Mouse (Mus musculus): Measurements from ENCODE around the gene Tubg2.

Tubg2 gene

DNA sequence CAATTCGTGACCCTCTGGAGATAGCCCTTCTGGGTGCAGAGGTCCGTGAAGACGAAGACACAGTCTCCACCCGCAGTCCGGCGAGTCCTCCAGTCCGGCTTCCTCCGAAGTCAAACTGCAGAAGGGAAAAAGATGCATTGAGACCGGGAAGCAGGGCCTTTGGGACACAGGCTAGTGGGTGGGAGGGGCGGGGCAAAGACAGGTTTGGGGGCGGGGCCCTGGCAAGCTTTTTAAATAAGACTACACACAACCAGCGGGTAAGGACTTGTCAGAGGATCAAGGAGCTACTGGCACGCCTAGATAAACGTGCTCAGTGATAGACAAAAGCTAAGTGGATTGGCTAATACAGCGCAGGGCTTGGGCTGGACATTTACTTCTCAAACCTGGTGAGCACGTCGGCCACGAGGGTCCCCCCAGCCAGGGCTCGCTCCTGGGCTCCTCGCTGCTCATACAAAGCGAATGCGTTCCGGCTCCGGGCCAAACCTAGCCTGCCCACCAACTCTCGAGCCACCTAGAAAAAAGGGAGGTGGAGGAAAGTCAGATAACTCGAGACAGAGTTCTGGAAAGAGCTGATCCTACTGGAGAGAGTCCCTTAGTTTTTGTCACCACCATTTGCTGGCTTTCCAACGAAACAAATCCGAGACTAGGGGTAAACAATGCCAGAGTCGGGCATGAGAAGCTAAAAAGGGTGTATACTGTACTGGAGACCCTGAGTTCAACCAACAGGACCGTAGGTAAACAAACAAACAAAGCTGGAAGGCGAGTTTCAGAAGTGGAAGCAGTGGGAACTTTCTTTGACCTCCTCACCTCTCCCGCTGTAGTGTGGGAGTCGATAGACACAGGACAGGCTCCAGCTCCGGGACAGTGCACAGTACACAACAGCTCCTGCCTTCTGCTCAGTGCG, 9.2 kb downstream of the Tubg2 start:
- DNase-seq (ENCODE audit: extremely low spot score): peak; percentile 56

DNA sequence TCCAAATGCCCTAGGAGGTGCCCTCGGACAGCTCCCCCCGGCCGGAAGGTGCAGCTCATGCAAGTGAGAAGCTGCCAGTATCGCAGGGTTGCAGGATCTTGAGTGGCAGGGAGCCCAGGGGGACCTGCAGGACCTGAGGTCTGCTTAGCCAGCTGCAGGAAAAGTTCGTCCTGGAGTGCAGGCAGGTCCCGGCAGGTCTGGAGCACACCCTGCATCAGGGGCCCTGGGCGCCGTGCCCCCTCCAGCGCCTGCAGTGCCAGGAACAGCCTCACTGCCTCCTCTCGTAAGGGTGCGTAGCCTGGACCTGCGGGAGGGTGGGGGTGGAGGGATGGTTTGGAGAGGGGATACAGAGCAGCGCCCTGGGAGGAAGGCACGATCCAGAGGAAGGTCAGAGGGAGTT, 10.7 kb downstream of the Tubg2 start:
- no peak for DNase-seq (ENCODE audit: extremely low spot score)

DNA sequence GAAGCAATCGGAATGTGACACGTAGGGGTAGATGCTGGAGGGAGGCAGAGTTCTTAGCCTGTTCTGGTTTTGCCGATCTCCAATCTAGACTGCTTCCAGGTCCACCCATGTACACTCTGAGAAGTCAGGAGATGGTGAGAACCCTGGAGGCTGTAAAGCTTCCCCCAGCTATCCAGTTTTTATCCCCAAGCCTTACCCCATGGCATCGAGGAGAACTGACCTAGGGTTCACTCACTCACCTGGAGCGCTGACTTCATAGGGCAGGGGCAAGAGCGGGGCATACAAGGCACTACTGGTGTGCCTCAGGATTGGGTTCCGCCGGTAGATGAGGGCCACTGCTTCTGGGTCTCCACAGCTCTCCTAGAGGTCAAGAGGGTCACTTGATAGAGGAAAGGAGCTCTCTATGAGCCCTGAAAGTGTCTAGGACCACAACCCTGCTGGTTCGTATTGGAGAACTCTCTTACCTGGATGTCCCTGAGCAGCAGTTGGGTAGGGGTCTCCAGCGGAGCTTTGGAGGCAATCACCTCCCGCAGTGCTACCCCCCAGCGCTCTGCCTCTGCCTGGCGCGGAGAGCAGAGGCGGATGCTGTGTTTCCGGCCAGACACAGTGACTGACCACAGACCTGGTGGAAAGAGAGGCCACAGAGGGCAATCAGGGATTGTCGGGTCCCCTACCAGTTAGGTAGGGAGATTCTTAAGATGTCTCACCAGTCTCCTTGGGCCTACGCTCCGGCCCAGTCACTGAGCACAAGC, 11.7 kb downstream of the Tubg2 start:
- no peak for DNase-seq (ENCODE audit: extremely low spot score)

DNA sequence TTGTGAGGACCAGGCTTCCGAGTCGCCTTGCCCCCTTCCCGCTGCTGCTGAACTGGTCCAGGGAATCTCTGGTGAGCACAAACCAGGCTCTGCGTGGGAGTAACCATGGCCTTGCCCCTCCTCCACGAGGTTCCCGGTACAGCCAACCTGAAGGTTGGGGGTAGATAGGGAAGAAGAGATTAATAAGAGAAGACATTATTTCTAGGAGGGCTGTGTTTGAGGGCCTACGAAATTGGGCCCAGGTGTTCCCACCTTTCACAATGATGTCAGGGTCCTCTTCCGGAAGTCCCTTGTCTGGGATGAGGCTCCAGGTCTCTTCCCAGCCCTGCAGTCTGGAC, 12.2 kb downstream of the Tubg2 start:
- no peak for DNase-seq (ENCODE audit: extremely low spot score)

DNA sequence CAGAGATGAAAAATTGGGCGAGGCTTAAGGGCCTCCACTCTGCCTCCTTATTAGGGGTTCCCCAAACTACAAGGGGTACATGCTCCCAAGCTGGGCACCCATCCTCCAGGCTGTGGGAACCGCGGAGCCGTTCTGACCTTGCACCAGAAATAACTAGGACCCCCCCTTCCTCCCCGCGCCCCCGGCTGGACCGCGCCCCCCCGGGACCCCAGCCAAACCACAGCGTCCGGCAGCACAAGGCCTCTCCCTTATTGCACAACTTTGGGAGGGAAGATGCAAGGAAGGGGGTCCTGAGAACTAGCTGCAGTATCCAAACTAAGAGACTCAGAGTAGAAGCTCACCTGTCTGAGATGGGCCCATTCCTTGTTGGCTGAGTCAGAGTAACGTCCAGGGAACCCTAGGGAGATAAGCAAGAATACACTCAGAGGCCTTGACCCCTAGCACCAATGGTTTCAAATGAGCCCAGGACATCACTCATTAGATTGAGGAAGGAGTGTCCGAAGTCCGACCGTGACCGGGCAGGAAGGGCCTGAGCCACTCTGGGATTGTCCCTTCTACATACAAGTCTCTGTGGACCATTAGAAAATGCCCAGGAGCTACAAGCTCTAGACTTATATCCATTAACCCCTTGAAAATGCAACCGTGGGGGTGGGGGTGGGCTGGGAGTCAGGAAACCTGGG, 12.7 kb downstream of the Tubg2 start:
- no peak for DNase-seq (ENCODE audit: extremely low spot score)

DNA sequence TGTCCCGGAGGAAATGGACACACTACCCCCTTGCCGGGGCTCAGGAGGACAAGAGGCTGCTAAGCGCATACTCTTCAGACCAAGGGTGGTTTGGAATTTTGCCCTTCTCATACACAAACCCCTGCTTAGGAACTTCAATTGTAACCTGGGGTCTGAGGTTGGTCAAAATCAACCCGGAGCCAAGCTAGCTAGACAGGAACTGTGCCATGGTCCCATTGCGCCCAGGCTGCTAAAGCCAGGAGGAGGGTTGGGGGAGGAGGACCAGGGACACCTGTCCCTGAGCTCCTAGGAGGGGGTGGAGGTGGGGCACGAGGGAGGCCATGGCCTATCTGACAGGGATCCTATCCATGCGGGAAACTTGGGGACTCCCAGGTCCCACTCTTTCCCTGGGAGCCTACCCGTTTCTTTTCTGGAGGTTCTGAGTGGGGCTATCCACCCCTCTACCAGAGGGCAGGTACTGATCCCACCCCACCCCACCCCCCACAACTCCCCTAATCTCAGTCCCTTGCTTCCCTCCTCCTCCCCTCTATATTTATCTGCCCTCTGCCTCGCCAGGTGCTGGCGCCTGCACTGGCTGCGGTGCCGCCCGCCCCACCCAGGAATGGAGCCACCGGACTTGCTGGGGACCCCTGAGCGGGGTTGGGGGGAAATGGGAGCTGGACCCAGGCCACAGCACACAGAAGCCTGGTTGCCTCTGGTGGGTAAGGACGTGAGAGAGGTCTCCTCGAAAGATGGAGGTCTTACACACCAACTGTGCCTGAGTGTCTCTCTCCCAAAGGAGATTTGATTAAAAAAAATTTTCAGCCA, 13.8 kb downstream of the Tubg2 start:
- no peak for DNase-seq (ENCODE audit: extremely low spot score)

DNA sequence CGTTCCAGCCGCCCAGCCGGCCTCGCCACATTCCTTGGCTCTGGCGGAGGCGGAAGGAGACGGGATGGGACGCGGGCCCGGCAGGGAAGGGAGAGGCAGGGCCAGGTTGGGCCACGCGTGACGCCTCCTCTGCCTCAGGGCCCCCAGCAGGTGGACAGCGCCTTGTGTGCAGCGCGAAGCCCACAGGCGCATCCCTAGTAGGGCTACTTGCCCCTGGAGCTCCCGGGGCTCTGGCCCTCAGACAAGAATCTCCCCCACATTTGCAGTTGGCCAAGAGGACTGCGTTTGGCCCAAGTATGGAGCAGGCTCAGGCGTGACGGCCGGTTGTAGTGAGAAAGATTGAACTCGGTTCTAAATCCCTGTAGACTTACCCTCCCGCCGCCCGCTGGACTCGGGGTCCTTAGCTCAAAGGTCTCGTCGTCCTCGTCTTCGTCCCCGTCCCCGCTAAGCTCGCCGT, 14.7 kb downstream of the Tubg2 start, which contains the start of gene Cntnap1:
TSS of gene Cntnap1 (plus strand) at position 170 of the 457 bp plus-strand sequence.
- DNase-seq (ENCODE audit: extremely low spot score): no peak

DNA sequence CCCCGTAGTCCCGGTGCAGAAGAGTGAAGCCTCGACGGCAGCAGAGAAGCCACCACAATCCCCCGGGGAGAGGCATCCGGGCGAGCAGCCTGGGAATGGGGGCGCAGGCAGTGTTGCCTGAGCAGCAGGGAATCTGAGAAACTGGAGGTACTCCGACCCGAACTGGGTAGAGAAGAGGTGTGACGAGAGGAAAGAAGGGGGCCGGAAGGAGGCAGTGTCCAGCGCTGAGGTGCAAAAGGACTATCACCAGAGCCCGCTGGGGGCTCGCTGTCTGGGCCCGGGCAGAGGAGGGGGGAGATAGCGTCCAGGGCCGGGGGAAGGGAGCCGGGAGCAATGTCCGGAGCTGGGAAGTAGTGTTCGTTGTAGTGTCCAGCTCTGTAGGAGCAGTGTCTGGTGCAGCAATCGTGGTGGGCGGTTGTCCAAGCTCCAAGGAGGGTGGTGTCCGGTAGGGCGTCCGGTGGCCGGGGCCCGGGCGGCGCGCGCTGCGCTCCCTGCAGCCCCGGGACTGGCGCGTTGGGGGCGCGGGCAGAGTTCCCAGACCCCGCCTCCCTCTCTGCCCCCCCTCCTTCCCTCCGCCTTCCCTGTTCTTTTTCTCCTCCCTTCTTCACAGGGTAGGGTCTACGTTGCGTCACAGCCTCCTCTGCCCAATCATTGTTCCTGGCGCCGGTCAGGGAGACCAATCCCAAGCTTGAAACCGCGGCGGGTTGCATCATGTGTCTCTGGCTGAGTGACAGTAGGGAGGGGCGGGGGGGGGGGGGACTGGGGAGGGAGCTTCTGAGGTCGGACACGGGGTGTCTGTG, 15.3 kb downstream of the Tubg2 start, which contains the start of gene Plekhh3:
TSS of gene Plekhh3 (minus strand) at position 541 of the 800 bp plus-strand sequence.
- DNase-seq (ENCODE audit: extremely low spot score): peak; percentile 95

DNA sequence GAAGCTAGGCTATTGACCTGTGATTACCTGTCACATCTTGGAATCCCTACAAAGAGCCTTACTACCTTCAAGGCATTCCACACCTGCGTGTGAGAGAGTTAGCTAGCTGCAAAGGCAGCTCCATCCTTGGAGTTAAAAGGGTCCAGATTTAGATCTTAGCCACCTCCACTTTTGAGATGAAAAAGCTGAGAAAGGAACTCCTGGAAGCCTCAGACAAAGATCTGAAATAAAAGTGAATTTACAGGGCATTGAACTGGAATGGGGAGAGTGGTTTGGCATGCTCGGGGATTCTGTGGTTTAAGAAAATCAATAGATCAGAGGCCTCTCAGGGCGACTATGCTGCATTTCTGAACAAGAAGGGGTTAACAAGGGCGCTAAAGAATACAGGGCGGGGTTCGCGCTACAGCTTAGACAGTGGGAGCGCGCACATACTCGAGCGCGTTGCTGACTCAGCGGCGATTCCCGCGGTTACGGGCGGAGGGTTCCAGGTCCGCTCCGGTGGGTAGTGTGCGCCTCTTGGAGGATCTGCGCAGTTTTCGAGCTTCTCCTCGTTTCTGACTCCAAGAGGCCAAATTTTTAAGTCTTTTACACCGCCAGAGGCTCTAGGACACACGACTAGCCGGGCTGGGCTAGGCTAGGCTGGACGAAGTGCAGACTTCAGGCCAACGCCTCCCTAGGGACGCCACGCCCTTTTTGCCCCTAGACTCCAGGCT, 16.2 kb downstream of the Tubg2 start:
- DNase-seq (ENCODE audit: extremely low spot score): peak; percentile 76

DNA sequence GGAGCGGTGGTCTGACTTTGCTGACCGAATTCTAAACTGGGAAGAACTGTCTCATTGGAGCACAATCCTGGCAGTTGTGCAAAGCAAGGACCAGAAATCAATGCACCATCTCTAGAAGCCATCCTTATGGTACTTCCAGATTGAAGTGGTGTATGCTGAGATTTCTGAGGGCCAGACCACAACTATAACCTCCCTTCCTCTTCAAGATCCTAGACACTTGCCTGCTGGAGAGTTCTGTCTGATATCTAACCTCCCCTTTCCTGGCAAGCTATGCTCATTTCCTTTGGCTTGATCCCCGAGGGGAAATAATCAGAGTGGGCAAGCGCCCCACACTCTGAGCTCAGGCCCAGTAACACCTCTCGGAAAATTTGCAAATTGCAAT, 16.7 kb downstream of the Tubg2 start:
- no peak for DNase-seq (ENCODE audit: extremely low spot score)

DNA sequence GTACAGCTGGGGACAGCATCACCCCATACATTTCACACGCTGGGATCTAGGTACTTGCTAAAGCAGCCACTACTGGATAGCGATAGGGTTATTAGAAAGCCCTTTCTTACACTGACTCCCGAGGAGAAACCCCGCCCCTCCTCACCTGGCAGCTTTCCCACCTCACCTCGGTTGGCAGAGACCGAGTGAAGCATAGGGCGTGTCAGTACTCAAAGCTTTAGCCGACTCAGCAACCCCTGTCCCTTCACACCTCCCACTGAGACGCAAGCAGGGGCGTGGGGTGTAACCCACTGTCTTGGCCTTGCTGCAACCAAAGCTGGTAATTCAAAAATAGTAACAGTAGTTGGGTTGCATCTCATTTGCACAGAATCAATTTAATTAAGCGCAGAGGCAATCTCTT, 17.4 kb downstream of the Tubg2 start:
- no peak for DNase-seq (ENCODE audit: extremely low spot score)

DNA sequence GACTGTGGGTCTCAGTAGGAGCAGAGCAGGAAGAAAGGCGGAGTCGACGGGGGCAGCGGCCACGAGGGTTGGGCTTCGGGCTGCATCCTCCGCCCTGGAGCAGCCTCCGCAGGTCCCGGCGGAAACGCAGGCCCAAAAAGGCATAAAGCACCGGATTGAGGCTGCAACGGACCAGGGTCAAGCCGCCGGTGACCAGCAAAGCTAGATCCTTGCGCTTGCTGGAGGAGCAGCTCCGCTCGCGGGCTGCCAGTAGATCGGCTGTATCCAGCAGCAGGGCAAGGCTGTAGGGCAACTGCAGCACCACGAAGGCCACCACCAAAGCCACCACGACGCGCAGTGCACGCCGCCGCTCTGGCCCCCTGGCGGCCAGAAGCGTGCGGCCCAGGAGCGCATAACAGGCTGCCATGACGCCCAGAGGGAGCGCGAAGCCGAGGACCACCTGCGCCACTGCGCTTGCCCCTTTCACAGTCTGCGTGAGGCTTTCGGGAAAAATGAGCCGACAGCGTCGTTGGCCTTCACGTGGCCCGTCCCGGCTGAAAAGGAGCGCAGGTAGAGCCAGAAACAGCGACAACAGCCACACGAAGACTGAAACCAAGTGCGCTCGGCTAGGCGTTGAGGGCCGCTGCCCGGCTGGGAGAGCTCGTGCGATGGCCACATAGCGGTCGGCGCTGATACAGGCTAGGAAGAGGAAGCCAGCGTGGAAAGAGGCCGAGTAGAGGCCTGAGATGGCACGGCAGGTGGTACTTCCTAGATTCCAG, 18.1 kb downstream of the Tubg2 start:
- peak; percentile 85 for DNase-seq (ENCODE audit: extremely low spot score)

DNA sequence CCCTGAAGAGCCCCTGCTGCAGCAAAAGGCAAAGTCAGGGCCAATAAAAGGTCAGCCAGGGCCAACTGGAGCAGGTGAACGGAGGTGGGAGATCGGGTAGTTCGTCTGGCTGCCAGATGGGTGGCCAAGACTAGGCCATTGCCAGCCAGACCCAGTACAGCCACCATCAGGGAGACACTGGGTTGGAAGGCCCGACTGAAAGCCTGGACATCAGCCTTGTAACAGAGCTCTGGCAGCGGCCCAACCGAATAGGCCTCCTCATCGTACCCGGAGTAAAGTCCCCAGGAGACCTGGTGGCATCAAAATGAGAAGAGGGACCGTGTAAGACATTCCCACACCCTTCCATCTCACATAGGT, 18.7 kb downstream of the Tubg2 start:
- DNase-seq (ENCODE audit: extremely low spot score): no peak

DNA sequence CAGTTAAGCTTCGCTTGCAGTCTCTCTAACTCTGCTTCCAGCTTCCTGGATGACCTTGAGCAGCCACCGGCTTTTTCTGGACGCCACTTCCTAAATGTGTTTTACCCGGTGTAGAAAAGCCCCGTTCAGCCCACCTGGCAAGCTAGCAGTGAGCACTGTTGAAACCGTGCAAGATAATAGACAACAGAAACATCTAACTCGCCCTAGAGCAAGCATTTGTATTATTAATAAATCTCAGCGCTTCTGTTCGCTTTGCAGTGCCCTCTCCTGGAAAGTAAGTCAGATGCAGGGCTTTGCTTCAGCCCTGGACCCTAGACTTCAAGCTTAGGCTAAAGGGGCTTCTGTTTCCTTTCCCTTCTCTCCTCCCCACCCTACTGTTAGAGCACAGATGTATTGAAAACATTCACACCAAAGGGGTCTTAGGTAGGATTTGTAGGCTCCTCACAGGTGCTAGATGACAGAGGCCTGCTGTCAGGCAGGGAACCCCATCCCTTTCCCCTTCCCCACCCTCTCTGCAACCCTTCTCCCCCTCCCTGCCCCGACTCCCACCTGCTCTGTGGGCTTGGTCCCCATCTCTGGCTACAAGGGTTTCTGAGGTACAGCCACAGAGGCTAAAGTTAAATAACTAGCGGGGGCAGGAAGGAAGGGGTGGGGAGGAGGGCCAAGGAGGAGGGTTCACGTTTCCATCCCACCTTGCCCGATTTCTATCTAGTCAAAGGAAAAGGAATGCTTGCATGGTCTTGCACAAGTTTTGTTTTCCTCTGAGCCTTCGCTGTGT, 19.3 kb downstream of the Tubg2 start, which contains the start of gene Ccr10:
TSS of gene Ccr10 (minus strand) at position 593 of the 778 bp plus-strand sequence.
- DNase-seq (ENCODE audit: extremely low spot score): no peak

DNA sequence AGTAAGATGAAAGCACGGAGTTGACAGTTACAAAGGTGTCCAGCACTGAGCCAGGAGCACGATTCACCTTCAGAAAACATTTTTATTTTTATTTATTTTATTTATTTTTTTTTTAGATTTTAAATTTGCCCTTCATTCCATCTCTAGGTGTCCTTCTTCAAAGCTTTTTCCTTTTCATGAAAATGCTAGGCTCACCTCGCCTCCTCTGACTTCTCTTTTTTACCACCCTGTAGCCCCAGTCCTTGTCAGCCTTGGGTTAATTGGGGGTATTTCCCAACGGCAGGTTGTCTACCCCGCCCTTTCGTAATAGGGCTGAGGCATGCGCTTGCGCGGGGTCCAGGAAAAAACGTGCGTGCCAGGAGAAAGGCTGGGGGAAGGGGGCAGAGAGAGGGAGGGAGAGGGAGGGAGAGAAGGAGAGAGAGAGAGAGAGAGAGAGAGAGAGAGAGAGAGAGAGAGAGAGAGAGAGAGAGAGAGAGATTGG, 20.0 kb downstream of the Tubg2 start:
- DNase-seq (ENCODE audit: extremely low spot score): no peak

DNA sequence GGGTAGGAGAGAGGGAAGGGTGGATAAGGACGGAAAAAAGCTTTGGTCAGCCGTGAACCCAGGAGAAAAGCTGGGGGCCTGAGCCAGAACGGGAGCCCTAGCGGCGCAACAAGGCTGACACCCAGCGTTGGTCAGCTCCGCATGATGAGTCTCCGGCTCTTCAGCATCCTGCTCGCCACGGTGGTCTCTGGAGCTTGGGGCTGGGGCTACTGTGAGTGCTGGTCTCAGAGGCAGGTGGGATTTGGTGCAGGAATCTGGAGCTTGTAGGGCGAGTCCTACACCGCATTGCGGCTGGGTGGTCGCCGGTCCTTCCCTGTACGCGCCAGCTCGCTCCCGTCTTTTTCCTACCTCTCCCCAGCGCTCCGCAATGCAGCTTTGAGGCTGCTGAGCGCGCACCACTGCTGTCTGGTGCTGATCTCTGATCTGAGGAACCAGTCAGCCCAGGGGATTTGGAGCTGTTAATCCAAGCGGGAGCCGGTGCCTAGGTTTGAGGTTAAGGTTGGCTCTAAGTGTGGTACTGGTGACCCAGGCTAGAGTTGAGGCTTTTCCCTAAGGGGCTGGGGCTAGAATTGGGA, 20.5 kb downstream of the Tubg2 start:
- peak; percentile 47 for DNase-seq (ENCODE audit: extremely low spot score)

DNA sequence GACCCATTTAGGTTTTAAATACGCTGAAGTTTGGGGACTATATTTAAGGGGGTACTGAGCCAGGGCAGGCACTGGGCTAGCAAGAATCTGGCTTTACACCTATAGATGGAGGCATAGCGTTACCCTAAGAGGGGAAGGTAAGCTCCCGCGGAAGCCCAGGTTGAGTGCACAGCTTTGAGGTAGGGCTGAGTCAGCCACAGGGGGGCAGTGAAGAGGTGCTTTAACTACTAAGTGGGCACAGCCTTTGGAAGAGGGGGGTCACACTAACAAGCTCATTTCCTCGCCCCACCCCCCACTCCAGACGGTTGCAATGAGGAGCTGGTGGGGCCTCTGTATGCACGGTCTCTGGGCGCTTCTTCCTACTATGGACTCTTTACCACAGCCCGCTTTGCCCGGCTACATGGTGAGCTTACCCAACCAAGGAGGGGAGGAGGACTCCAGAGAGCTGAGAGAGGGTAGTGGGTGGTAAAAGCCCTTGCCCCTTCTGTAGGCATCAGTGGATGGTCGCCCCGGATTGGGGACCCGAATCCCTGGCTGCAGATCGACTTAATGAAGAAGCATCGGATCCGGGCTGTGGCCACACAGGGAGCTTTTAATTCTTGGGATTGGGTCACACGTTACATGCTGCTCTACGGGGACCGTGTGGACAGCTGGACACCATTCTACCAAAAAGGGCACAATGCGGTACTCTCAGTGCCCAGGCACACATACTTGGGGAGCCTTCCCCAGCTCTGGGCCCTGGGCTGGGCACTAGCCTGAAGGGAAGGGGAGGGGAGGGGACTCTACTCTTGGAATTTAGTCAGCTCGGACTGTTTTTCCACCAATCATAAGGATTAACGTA, 21.4 kb downstream of the Tubg2 start:
- peak; percentile 48 for DNase-seq (ENCODE audit: extremely low spot score)

Measured in embryo, embryonic 9.5 days (tissue).